ENCODE assay signal across 12 mouse cellular contexts in genomic region chr4:118999691-119000486, GRCm38 (mm10). TPM values are rescaled to one million over a fixed set of nuclear protein-coding genes. Genes with fewer than 3 reads are reported as not detected.
A peak's percentile ranks its signal among the peaks of the same experiment; 100 is the strongest.
DNase-seq lines count a peak whose midpoint lies in the region; ATAC-seq lines count a peak whose summit lies in the region.
"Had no signal": no experiment of that assay in that cellular context is flagged by ENCODE, and none has a peak within 500 bp of the region (broad histone marks: within the 10 kb centered on the region; RNA-seq: fewer than 3 reads in every experiment).

No protein-coding gene starts in this region.

- no peak overlapping the region for H3K27ac ChIP-seq in kidney, embryonic 16.5 days (ENCODE audit: low read length)
- H3K27ac ChIP-seq: macrophage had no signal

- H3K9ac ChIP-seq in kidney, embryonic 16.5 days (replicated peaks; ENCODE audit: low read length) = no peak overlapping the region

- peaks cover 41% of the 10 kb centered on the region for H3K27me3 ChIP-seq in megakaryocyte, embryonic 14.5 days (replicated peaks)
- H3K27me3 ChIP-seq in kidney, embryonic 16.5 days (ENCODE audit: insufficient read depth, low read length) = no peaks in the 10 kb centered on the region

- peaks cover 19% of the 10 kb centered on the region for H3K4me1 ChIP-seq in megakaryocyte, embryonic 14.5 days
- no peaks in the 10 kb centered on the region for H3K4me1 ChIP-seq in kidney, embryonic 16.5 days (ENCODE audit: insufficient read depth, low read length)

- intact Hi-C loops in left cerebral cortex, postnatal 4 days (cut with DNase I) = no loop called here

- ATAC-seq in kidney, embryonic 16.5 days (ENCODE audit: low FRiP score, low TSS enrichment) = no peak

- 58% methylated on average over 19 of the region's 19 CpGs for WGBS in kidney, embryonic 16.5 days

- no peaks in the 10 kb centered on the region for H3K36me3 ChIP-seq in megakaryocyte, embryonic 14.5 days (replicated peaks; ENCODE audit: low read length)
- H3K36me3 ChIP-seq in kidney, embryonic 16.5 days (ENCODE audit: insufficient read depth, low read length) = no peaks in the 10 kb centered on the region

- peak overlapping the region; percentile 86 for H3K4me3 ChIP-seq in megakaryocyte, embryonic 14.5 days (replicated peaks)
- no peak overlapping the region for H3K4me3 ChIP-seq in kidney, embryonic 16.5 days (ENCODE audit: low read length)

- peak; percentile 16 to 58 for DNase-seq in heart, adult 18-20 months
- no peak for DNase-seq in heart, adult 8-10 months (ENCODE audit: low spot score)
- DNase-seq in 416B (ENCODE audit: low read depth) = peak; percentile 84
- DNase-seq in brain, adult 2 months (ENCODE audit: low read depth, low spot score) = peak; percentile 20
- no peak for DNase-seq in gastrocnemius, postnatal 10 days
- no peak for DNase-seq in left cerebral cortex, postnatal 4 days
- DNase-seq: cerebellum, adult 11-12 months; gastrocnemius, postnatal 14 days had no signal

- H3K4me2 ChIP-seq in kidney, embryonic 16.5 days (replicated peaks; ENCODE audit: low read depth, low read length) = no peak overlapping the region

- H3K9me3 ChIP-seq in megakaryocyte, embryonic 14.5 days = peaks cover 18% of the 10 kb centered on the region
- no peaks in the 10 kb centered on the region for H3K9me3 ChIP-seq in kidney, embryonic 16.5 days (ENCODE audit: low read length)

RNA-seq across cellular contexts. Expression of gene Lao1, which starts 38.5 kb away (rescaled TPM):
- under 1 TPM; 0.10 to 0.62 TPM for total RNA-seq in heart, adult 18-20 months (2021)
- under 1 TPM in 3 of 4 experiments, not detected in 1; 0.09 to 0.19 (median 0.17) TPM for total RNA-seq in heart, adult 8-10 months (2022)
- polyA plus RNA-seq in megakaryocyte, embryonic 14.5 days (2012; ENCODE audit: insufficient read depth, low replicate concordance) = not detected in 2 replicates
- total RNA-seq in gastrocnemius, postnatal 10 days (2021) = under 1 TPM in 1 of 2 experiments, not detected in 1; 0.16 TPM
- polyA plus RNA-seq in kidney, embryonic 16.5 days (2015; fragmentation: Nextera tagmentation; extraction: Ambion mirVana) = not detected in 2 replicates
- total RNA-seq in left cerebral cortex, postnatal 4 days (2021) = not detected
- total RNA-seq: left cerebral cortex, adult 18-20 months had no signal
- polyA plus RNA-seq: macrophage had no signal

Comparison
In these comparisons a context has a peak if more than half of its experiments do, and no peak if none do; other contexts are left out.
1. DNase-seq: peak in heart, adult 18-20 months (2 of 2), 416B (single experiment) and brain, adult 2 months (single experiment); none in heart, adult 8-10 months (single experiment), gastrocnemius, postnatal 10 days (single experiment) and left cerebral cortex, postnatal 4 days (single experiment).